Mouse (Mus musculus) CH12.LX (cell line): ENCODE results near the gene Srgap3. TPM values are rescaled to one million over a fixed set of nuclear protein-coding genes. Genes with fewer than 3 reads are reported as not detected.

Source experiments
- DNase-seq: peaks from one replicate; pipeline ENCODE4 v3.0.0-alpha.2; 2013; ENCODE audit errors: extremely low read depth
- H3K27ac ChIP-seq: 2 replicates; pipeline ENCODE4 v1.5.1; 2012; ENCODE audit warnings: low read depth, mild to moderate bottlenecking, control low read depth, moderate library complexity; ENCODE audit not compliant: insufficient read depth
- H3K27me3 ChIP-seq: replicated peaks from 2 replicates; pipeline ENCODE3; 2012; ENCODE audit warnings: inconsistent platforms
- H3K36me3 ChIP-seq, 2 experiments: replicated peaks in 1 of 2; 2 replicates each; pipeline versions ENCODE3 to v1.6.1; 2012; ENCODE audit warnings: inconsistent platforms in 1 of 2, low read length in 1 of 2, mild to moderate bottlenecking in 1 of 2, mixed read lengths in 1 of 2, moderate library complexity in 1 of 2; ENCODE audit not compliant: control insufficient read depth in 1 of 2, insufficient read depth in 1 of 2
- H3K4me1 ChIP-seq, 2 experiments: 2 replicates each; pipeline ENCODE4 v1.6.1; 2012; ENCODE audit warnings: inconsistent platforms in 1 of 2, moderate library complexity in 1 of 2; ENCODE audit not compliant: insufficient read depth in 2 of 2, control insufficient read depth in 1 of 2
- H3K4me2 ChIP-seq: 2 replicates; pipeline ENCODE4 v1.6.1; 2012; ENCODE audit warnings: low read depth, mild to moderate bottlenecking, control low read depth; ENCODE audit not compliant: poor library complexity, insufficient read depth, severe bottlenecking
- H3K4me3 ChIP-seq, 3 experiments: fragments of 150-350 bp in 1 of 3; sonication (generic) in 1 of 3; replicated peaks in 1 of 3; 2 replicates each; pipeline versions ENCODE3 to v1.5.1; 2011 to 2012; ENCODE audit warnings: low read depth in 2 of 3, low read length in 2 of 3, mild to moderate bottlenecking in 2 of 3, moderate library complexity in 2 of 3, control low read depth in 1 of 3, improper control_type of control experiment in 1 of 3, inconsistent platforms in 1 of 3, mixed read lengths in 1 of 3; ENCODE audit not compliant: poor library complexity in 1 of 3
- H3K79me2 ChIP-seq: replicated peaks from 2 replicates; pipeline ENCODE4 v1.6.1; 2012; ENCODE audit warnings: mild to moderate bottlenecking, moderate library complexity; ENCODE audit not compliant: control insufficient read depth, poor library complexity, insufficient read depth, severe bottlenecking; ENCODE audit errors: extremely low read depth
- H3K9ac ChIP-seq: 2 replicates; pipeline ENCODE4 v1.6.1; 2012; ENCODE audit warnings: low read depth, mild to moderate bottlenecking, control low read depth, moderate library complexity; ENCODE audit not compliant: insufficient read depth
- H3K9me3 ChIP-seq: replicated peaks from 2 replicates; pipeline ENCODE3; 2012; ENCODE audit warnings: low read length, inconsistent platforms, mixed read lengths
- BHLHE40 ChIP-seq: IDR thresholded peaks from 2 replicates; pipeline ENCODE4 v1.6.1; 2011; ENCODE audit warnings: mild to moderate bottlenecking, low read depth, low read length, improper control_type of control experiment
- GABPA ChIP-seq: IDR thresholded peaks from 2 replicates; pipeline ENCODE4 v1.6.1; 2012; ENCODE audit warnings: low read depth, low read length, improper control_type of control experiment, inconsistent platforms; ENCODE audit not compliant: insufficient replicate concordance
- JUN ChIP-seq: IDR thresholded peaks from 2 replicates; pipeline ENCODE4 v1.6.1; 2011; ENCODE audit warnings: low read depth, mild to moderate bottlenecking, low read length, improper control_type of control experiment, moderate library complexity; ENCODE audit not compliant: insufficient read depth
- MAX ChIP-seq: IDR thresholded peaks from 2 replicates; pipeline ENCODE4 v1.6.1; 2011; ENCODE audit warnings: low read length, improper control_type of control experiment
- MEF2A ChIP-seq: IDR thresholded peaks from 2 replicates; pipeline ENCODE4 v1.6.1; 2014; ENCODE audit warnings: low read depth, mild to moderate bottlenecking, inconsistent platforms, low read length, improper control_type of control experiment, borderline replicate concordance
- NELFE ChIP-seq: IDR thresholded peaks from 2 replicates; pipeline ENCODE4 v1.6.1; 2011; ENCODE audit warnings: low read depth, low read length, improper control_type of control experiment
- POLR2A ChIP-seq: IDR thresholded peaks from 2 replicates; pipeline ENCODE4 v1.6.1; 2011; ENCODE audit warnings: low read depth, mild to moderate bottlenecking, improper control_type of control experiment, low read length
- POLR2AphosphoS2 ChIP-seq: IDR thresholded peaks from 2 replicates; pipeline ENCODE4 v1.6.1; 2011; ENCODE audit warnings: low read depth, low read length, improper control_type of control experiment
- RAD21 ChIP-seq: IDR thresholded peaks from 2 replicates; pipeline ENCODE4 v1.6.1; 2011; ENCODE audit warnings: low read depth, mild to moderate bottlenecking, low read length, improper control_type of control experiment, moderate library complexity
- TCF12 ChIP-seq: IDR thresholded peaks from 2 replicates; pipeline ENCODE4 v1.6.1; 2014; ENCODE audit warnings: low read depth, mild to moderate bottlenecking, inconsistent platforms, low read length, improper control_type of control experiment
- USF2 ChIP-seq: conservative IDR thresholded peaks from 2 replicates; pipeline ENCODE4 v1.6.1; 2011; ENCODE audit warnings: low read depth, low read length, improper control_type of control experiment
- ZMIZ1 ChIP-seq: IDR thresholded peaks from 2 replicates; pipeline ENCODE4 v1.6.1; 2012; ENCODE audit warnings: low read depth, mild to moderate bottlenecking, inconsistent platforms, low read length, improper control_type of control experiment
- dilution Hi-C: fragments of 300-500 bp; cut with MboI; formaldehyde crosslinking; loops from 2 replicates; pipeline ENCODE4 v1.14.3; 2020; ENCODE audit warnings: low sequenced_read_pairs; ENCODE audit not compliant: extremely low pct_unique_long_range_greater_than_20kb, extremely low pct_ligation_motif_present
- in situ Hi-C: fragments of 300-500 bp; cut with MboI; formaldehyde crosslinking; loops from 3 replicates; pipeline ENCODE4 v1.14.3; 2019; ENCODE audit warnings: low sequenced_read_pairs, low pct_ligation_motif_present, low pct_unique_long_range_greater_than_20kb, mixed read lengths
- polyA plus RNA-seq: library from polyadenylated mRNA; unstranded; fragments of >175 nt; gene quantifications from 2 replicates; pipeline ENCODE4 v1.2.1, GENCODE M21; 2012; ENCODE audit warnings: low read depth; ENCODE audit not compliant: insufficient read length
- total RNA-seq, 2 experiments: library from RNA; depleted of rRNA; stranded (reverse); fragments of 300-350 nt in 1 of 2; fragments of >200 nt in 1 of 2; gene quantifications; 2 replicates each; pipeline ENCODE4 v1.2.3; 2012 to 2014

Srgap3 gene
- total and polyA plus RNA-seq, 3 experiments = 1.5 to 4.5 (median 2.1) TPM

DNA sequence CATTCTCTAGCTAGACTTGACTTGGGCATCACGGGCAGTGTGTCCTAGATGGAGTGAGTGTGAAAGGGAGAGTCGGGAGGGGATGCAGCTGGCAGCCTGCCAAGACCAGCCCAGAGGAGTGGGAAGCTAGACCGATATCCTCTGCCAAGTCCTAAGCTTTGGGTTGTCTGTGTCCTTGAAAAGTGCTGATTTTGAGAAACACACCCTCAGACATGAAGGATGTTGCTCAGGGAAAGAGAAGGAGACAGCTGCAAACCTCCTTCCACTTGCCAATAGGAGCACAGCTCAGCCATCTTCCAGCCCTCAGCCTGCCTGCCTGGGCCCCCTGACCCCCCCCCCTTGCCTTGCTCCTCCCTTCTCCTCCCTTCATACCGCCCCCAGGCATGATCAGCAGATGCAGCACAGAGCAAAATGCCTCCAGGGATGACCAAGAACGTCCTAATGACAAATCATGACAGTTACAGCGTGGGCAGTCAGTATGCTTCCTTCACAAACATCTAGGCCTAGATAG is 82.0 kb downstream of the Srgap3 start:
- Histone ChIP-seq H3K4me2 (no peak overlapping the region), H3K27me3 (no peaks in the 10 kb centered on the region), H3K9ac (no peak overlapping the region), H3K4me3 (no peak overlapping the region), H3K27ac (no peak overlapping the region), H3K9me3 (no peaks in the 10 kb centered on the region), H3K36me3 (no peaks in the 10 kb centered on the region), H3K4me1 (peaks cover 42 to 83% of the 10 kb centered on the region in 2 experiments)
- DNase-seq = no peak
- dilution Hi-C loops = no loop called here
- in situ Hi-C loops = no loop called here
- TF ChIP-seq JUN = no peak
- TF ChIP-seq USF2 = no peak
- TF ChIP-seq GABPA = no peak
- no peak for TF ChIP-seq TCF12
- TF ChIP-seq NELFE = no peak
- no peak for TF ChIP-seq POLR2A
- TF ChIP-seq, all 38 proteins: peak for 0
- no peaks in the 10 kb centered on the region for H3K79me2 ChIP-seq

DNA sequence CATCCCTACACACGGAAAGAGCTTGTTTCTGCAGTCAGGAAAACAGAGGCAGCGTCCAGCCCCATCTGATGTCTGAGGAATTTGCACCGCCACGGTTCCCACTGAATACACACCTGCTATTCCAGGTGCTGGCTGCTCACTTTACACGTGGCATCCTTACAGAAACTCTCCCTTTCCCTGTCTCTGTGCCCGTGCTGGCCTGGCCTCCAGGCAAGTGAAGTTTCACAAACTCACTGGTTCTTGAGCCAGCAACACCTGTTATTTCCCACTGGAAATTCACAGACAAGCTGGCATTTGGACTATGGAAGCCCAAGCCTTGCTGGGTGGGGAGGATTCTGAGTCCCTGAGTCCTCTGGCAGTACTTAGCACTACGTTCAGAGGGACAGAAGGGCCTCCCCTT is 84.6 kb downstream of the Srgap3 start:
- H3K9me3 ChIP-seq = no peaks in the 10 kb centered on the region
- no peak for TF ChIP-seq RAD21
- TF ChIP-seq MEF2A = 0 out of 2 replicates have a peak, but pooled peaks have one; percentile 4
- 0 out of 2 replicates have a peak, but pooled peaks have one; percentile 20 for TF ChIP-seq BHLHE40
- no peak for TF ChIP-seq POLR2AphosphoS2
- TF ChIP-seq ZMIZ1 = no peak
- no peak for TF ChIP-seq MAX
- no peak for DNase-seq
- H3K36me3 ChIP-seq = no peaks in the 10 kb centered on the region
- H3K27ac ChIP-seq = peak overlapping the region; percentile 98
- no peaks in the 10 kb centered on the region for H3K27me3 ChIP-seq
- H3K79me2 ChIP-seq = no peaks in the 10 kb centered on the region
- H3K4me3 ChIP-seq = peak overlapping the region in 1 of 3 experiments; percentile 5
- in situ Hi-C loops (no loop called here), dilution Hi-C loops (no loop called here)
- no peak overlapping the region; the same call in 1 of the 2 replicates for H3K4me2 ChIP-seq
- no peak overlapping the region for H3K9ac ChIP-seq
- H3K4me1 ChIP-seq = peaks cover 36 to 72% of the 10 kb centered on the region in 2 experiments
